Mouse (Mus musculus) lung, postnatal 0 days (tissue): ENCODE data around the gene Podxl. TPM values are rescaled to one million over a fixed set of nuclear protein-coding genes. Genes with fewer than 3 reads are reported as not detected.

ENCODE experiments used
- ATAC-seq: fragments of 200-750 bp; cut with Nextera tagmentation; 2 replicates; pipeline ENCODE4 v1.8.0; 2017; ENCODE audit warnings: moderate library complexity
- DNase-seq: peaks from one replicate; pipeline ENCODE4 v3.0.0-alpha.2; 2016; ENCODE audit warnings: low spot score
- H3K27ac ChIP-seq: fragments of 300-500 bp; sonication (generic); 2 replicates; pipeline ENCODE4 v1.5.1; 2014; ENCODE audit warnings: antibody characterized with exemption, mild to moderate bottlenecking, low read length, mixed read lengths
- H3K27me3 ChIP-seq: fragments of 300-500 bp; sonication (generic); replicated peaks from 2 replicates; pipeline ENCODE4 v1.6.1; 2014; ENCODE audit warnings: low read length, mixed read lengths; ENCODE audit not compliant: insufficient read depth
- H3K36me3 ChIP-seq: fragments of 300-500 bp; sonication (generic); 2 replicates; pipeline ENCODE4 v1.6.1; 2014; ENCODE audit warnings: low read length, mixed read lengths; ENCODE audit not compliant: insufficient read depth
- H3K4me1 ChIP-seq: fragments of 300-500 bp; sonication (generic); 2 replicates; pipeline ENCODE4 v1.6.1; 2014; ENCODE audit warnings: antibody characterized with exemption, low read depth, low read length, mixed read lengths; ENCODE audit not compliant: insufficient read depth
- H3K4me2 ChIP-seq: fragments of 300-500 bp; sonication (generic); replicated peaks from 2 replicates; pipeline ENCODE4 v1.6.1; 2014; ENCODE audit warnings: low read depth, mild to moderate bottlenecking, low read length, moderate library complexity, mixed read lengths
- H3K4me3 ChIP-seq: fragments of 300-500 bp; sonication (generic); 2 replicates; pipeline ENCODE4 v1.5.1; 2014; ENCODE audit warnings: low read depth, low read length
- H3K9ac ChIP-seq: fragments of 300-500 bp; sonication (generic); replicated peaks from 2 replicates; pipeline ENCODE4 v1.6.1; 2014; ENCODE audit warnings: low read depth, mild to moderate bottlenecking
- H3K9me3 ChIP-seq: fragments of 300-500 bp; sonication (generic); 2 replicates; pipeline ENCODE4 v1.6.1; 2016; ENCODE audit warnings: low read length, mixed read lengths
- CTCF ChIP-seq: IDR thresholded peaks from 2 replicates; pipeline ENCODE4 v1.5.1; 2016; ENCODE audit warnings: antibody characterized with exemption, mild to moderate bottlenecking
- EP300 ChIP-seq: IDR thresholded peaks from 2 replicates; pipeline ENCODE4 v1.6.1; 2016; ENCODE audit warnings: antibody characterized with exemption, mild to moderate bottlenecking, control low read depth
- WGBS: fragments of 180-500 bp; shearing (Covaris S2); extraction: QIAGEN DNeasy Blood & Tissue Kit; methylation state at CpG from one replicate; pipeline ENCODE4 v1.1.7; 2014; 5-methylcytosine and 5-hydroxymethylcytosine counted together
- polyA plus RNA-seq: library from polyadenylated mRNA; unstranded; fragments of >200 nt; fragmentation: Nextera tagmentation; extraction: Ambion mirVana; gene quantifications from 2 replicates; pipeline ENCODE4 v1.2.1, GENCODE M21; 2015

Podxl gene
- polyA plus RNA-seq, 1 experiment from 2014 or later: 56.8 TPM

DNA sequence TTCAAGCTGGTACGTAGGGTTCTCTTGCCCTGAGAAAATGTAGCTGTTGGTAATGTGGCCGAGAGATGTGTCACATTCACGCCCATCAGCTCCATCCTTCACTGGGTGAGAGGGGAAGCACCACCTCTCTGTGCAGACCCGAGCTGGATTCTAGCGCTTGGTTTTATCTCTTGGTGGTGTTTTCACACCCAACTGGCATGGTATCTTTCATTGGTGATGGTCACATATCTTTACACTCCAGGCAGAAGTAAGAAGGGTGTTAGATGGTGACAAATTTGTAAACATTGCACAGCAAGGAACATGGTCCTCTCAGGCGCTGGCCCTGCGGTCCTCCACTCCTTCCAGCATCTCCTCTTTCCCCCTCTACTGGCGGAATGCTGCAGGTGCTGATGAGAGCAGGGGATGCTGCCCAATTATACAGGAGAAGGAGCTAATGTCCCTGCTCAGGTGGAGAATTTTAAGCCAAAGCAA lies 44.7 kb downstream of the Podxl start:
- Histone ChIP-seq H3K9ac (no peak overlapping the region), H3K4me3 (no peak overlapping the region), H3K4me1 (peaks cover 23% of the 10 kb centered on the region; the same call in 1 of the 2 replicates), H3K27ac (0 out of 2 replicates have a peak overlapping the region, but pooled peaks have one; percentile 11), H3K27me3 (no peaks in the 10 kb centered on the region), H3K36me3 (0 out of 2 replicates have a peak, but pooled peaks cover 2% of the 10 kb centered on the region), H3K9me3 (no peaks in the 10 kb centered on the region), H3K4me2 (no peak overlapping the region)
- ATAC-seq (peak; percentile 19; the same call in 1 of the 2 replicates), DNase-seq (peak; percentile 67)
- TF ChIP-seq EP300 (no peak), CTCF (peak; percentile 77)
- WGBS: 42% methylated on average over 8 of the region's 8 CpGs

DNA sequence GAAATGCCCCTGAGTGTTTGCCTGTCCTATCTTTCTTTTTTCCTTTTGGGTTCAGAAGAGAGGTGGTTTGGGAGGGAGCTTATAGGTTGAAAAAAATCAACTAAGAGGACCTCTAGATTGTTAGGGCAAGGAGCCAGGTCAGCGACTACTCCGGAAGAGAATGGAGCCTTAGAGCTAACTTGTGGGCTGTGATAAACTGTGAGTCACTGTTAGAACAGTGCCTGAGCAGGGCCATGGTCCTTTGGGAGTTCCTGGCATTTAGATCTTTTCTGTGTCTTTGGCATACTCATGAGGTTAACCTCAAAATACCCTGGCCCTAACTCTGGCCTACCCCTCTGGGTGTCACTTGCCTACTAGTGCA lies 45.5 kb downstream of the Podxl start:
- DNase-seq: peak; percentile 88
- Histone ChIP-seq H3K4me2 (no peak overlapping the region), H3K36me3 (no peaks in the 10 kb centered on the region), H3K9ac (no peak overlapping the region), H3K4me1 (peaks cover 25% of the 10 kb centered on the region; the same call in 1 of the 2 replicates), H3K27me3 (no peaks in the 10 kb centered on the region), H3K4me3 (no peak overlapping the region), H3K27ac (peak overlapping the region; percentile 78), H3K9me3 (no peaks in the 10 kb centered on the region)
- WGBS: 19% methylated on average over 2 of the region's 2 CpGs
- ATAC-seq: peak; percentile 79
- no peak for TF ChIP-seq CTCF
- peak; percentile 85; the same call in 1 of the 2 replicates for TF ChIP-seq EP300

DNA sequence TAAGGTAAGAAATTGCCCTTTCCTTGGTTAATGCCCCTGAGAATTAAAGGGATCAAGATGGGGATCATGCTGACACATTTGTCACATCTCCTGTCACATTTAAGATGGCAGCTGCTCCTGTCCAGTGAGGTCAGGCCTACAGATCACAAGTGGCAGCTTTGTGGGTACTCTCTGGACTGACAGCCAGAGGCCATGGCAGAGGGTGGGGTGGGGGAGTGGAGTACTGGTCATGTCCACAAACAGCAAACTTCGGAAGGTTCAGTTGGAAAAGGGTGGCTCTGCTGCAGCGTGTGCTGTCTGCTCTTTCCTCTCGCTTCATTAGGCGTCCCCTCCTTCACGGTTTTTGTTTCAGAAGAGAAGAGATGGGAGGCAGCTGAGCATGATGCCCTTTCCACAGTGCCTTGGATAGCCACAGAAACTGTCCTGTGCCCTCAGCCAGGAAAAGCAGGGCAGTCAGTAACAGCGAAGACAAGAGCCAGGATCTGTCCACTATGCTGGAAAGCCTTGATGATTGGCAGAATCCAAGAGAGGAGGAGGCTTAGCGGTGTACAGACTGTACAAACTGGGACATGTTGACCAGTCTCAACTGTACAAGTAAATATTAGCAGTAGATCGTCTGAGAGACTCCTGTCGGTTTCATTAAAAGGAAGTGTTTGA lies 46.0 kb downstream of the Podxl start:
- TF ChIP-seq EP300 (no peak; the same call in 1 of the 2 replicates), CTCF (no peak)
- no peaks in the 10 kb centered on the region for H3K27me3 ChIP-seq
- no peaks in the 10 kb centered on the region for H3K9me3 ChIP-seq
- 26% methylated on average over 9 of the region's 9 CpGs for WGBS
- no peaks in the 10 kb centered on the region for H3K36me3 ChIP-seq
- H3K4me1 ChIP-seq: peaks cover 25% of the 10 kb centered on the region; the same call in 1 of the 2 replicates
- H3K27ac ChIP-seq: peak overlapping the region; percentile 78
- no peak overlapping the region for H3K4me3 ChIP-seq
- H3K9ac ChIP-seq: no peak overlapping the region
- ATAC-seq (peak; percentile 89), DNase-seq (no peak)
- H3K4me2 ChIP-seq: no peak overlapping the region

DNA sequence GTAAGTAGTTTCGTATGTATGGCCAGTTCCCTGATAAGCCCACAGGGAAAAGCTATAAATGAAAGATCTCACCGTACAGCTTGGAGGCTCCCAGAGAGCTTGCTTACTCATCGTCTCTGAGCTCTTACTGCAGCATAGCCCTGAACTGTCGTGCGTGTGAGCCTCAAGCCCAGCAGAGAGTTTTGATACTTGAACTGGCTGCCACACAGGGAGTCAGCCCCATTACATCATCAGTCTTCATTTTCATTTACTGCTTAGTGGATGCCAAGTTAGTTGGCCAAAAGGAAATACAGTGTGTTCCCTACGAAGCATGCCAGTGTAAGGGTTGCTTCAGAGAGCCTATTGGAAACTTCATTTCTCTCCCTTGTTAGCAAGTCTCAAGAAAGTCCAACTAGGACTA lies 50.1 kb downstream of the Podxl start:
- Histone ChIP-seq H3K4me1 (peaks cover 19% of the 10 kb centered on the region; the same call in 1 of the 2 replicates), H3K27ac (peak overlapping the region; percentile 20; the same call in 1 of the 2 replicates), H3K36me3 (no peaks in the 10 kb centered on the region), H3K9ac (no peak overlapping the region), H3K27me3 (no peaks in the 10 kb centered on the region), H3K4me2 (no peak overlapping the region), H3K9me3 (no peaks in the 10 kb centered on the region), H3K4me3 (no peak overlapping the region)
- DNase-seq (peak; percentile 66), ATAC-seq (peak; percentile 43)
- TF ChIP-seq EP300: no peak
- TF ChIP-seq CTCF: no peak
- 42% methylated on average over 6 of the region's 6 CpGs for WGBS

DNA sequence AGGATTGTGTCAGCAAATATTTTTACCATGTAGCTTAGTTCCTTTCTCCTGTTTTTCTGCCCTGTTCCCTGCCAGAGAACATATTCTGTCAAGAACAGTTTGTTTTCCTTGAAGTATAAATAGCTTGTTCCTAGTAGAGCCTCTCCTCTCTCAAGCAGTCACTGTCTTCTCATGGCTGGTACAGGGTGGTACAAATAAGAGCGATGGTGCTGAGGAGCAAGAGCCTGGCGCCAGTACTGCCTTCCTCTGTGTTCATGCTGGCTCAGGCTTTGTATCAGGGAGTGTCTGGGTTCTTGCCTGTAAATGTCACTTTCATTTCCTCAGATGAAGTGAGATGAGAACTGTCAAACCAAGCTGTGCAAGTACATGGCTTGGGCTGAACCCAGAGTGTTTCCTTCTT lies 61.2 kb downstream of the Podxl start:
- DNase-seq (peak; percentile 18), ATAC-seq (peak; percentile 60)
- Histone ChIP-seq H3K4me2 (no peak overlapping the region), H3K27me3 (no peaks in the 10 kb centered on the region), H3K4me1 (no peaks in the 10 kb centered on the region), H3K36me3 (peaks cover 6% of the 10 kb centered on the region; the same call in 1 of the 2 replicates), H3K4me3 (no peak overlapping the region), H3K9ac (no peak overlapping the region), H3K9me3 (no peaks in the 10 kb centered on the region), H3K27ac (no peak overlapping the region)
- TF ChIP-seq CTCF (no peak), EP300 (peak; percentile 53; the same call in 1 of the 2 replicates)
- 76% methylated on average over 2 of the region's 2 CpGs for WGBS

DNA sequence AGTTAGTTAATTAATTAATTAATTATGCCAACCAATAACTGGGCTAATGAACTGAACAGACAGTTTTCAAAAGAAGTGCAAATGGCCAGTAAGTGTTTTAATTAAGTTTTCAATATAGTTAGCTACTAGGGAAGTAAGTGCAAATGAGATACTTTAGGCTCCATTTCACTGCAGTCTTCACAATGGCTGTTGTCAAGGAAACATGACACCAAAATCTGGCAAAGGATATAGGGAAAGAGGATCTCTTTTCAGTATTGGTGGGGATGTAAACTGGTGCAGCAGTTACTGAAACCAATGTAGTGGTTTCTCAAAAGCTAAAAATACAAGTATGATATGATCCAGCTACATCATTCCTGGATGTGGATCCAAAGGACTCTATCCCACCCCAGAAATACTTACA lies 63.1 kb downstream of the Podxl start:
- Histone ChIP-seq H3K4me2 (no peak overlapping the region), H3K9ac (no peak overlapping the region), H3K9me3 (no peaks in the 10 kb centered on the region), H3K4me3 (no peak overlapping the region), H3K27me3 (no peaks in the 10 kb centered on the region), H3K27ac (no peak overlapping the region), H3K36me3 (peaks cover 19% of the 10 kb centered on the region), H3K4me1 (no peaks in the 10 kb centered on the region)
- no peak for DNase-seq
- TF ChIP-seq EP300 (no peak), CTCF (no peak)
- ATAC-seq: no peak
